Mouse (Mus musculus): ENCODE results near the gene Bach2. TPM values are rescaled to one million over a fixed set of nuclear protein-coding genes. Genes with fewer than 3 reads are reported as not detected.

Gene Bach2
- polyA plus RNA-seq, 1 experiment, result 2.3 TPM

DNA sequence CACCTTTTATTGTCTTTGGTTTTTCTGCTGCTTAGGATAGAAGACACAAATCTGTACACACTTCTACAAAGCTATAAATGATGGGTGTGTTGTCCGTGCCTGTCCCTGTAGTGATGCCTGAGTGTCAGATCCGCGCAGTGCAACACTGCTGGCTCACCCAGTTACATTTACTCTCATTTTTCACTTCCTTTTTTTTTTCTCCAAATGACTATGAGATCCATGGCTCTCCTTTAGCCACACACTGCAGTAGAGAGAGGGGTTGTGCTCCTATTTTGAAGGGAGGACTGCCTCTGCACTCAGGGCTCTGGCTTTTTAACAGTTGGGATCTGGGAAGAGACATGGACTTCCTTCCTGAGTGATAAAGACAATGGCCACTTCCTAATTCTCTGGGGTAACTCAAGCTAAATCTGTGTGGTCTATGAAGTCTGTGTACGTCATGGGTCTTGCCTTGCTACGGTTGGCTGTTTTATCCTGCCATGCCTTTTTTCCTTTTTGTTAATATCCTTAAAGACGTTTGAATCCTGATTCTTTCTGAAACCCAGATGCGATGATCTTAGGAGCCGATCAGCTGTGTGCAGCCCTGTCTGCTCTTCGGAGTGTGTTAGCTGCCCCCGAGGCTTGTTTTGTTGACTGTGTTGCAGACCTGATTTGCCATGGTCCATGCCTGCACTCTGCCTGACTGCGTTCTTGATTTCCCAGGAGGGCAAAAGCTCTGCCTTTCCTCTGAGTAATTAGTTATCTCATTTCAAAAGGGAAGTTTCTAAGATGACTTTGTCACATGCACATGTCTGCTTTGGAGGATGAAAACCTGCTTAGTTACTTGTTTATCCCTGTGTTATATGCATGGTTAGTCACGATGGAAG lies 120.2 kb downstream of the Bach2 start:
- no peak for DNase-seq (ENCODE audit: low spot score)

DNA sequence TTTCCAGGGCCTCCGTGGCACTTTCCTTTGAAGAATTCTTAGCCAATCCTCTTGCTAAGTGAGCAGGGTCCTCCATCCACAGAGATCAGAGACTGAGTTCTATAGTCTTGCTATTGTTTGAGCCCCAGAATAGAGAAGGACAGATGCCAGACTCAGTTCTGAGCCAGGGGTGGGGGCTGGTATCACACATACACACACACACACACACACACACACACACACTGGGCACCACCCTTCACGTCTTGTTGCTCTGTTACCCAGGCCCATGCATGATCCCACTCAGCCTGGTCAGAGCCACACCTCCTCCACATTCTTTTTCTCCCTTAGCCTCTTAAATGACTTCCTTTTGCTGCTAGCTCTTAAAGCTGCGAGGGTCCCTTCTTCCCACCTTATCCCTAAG lies 121.0 kb downstream of the Bach2 start:
- DNase-seq (ENCODE audit: low spot score), result no peak

DNA sequence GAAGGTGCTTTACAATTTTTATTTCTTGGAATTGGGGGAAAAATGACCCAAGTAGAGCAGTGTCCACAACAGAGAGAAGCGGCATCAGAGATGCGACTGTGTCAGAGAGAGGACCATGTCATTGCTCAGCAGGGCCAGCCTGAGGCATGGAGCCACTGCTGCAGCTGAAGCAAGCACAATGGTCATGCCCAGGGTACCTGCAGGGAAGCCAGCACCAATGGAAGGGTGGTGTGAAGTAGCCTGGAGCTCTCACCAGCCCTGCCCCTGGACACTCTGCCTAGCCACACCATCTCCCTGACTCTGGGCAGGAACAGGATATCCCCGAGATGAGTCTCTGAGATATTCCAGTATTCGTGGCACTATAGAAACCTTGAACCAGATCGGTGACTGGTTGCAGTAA lies 121.9 kb downstream of the Bach2 start:
- DNase-seq (ENCODE audit: low spot score), result no peak

DNA sequence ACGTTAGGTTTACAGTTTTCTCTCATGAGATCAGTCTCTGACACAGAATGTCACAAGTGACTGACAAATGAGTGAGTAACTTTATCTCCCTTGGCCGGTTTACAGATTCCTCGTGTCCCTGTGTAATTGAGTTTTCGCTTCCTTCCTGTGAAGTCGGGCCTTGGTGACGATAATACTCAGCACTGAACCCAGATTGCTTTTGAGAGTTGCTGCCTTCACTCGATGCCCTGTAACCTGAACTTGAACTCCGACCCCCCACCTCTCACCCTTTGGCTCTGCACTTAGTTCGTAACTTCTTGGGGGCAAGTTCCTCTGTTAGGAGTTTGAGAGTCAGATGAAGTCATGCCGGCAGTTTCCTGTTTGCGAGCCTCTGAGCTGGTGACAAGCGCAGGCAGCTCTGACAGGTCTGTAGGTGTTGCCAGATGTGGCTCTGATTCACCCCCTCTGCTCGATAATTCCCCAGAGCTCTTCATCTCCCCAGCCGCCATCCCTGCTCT lies 124.9 kb downstream of the Bach2 start:
- DNase-seq (ENCODE audit: low spot score), result no peak

DNA sequence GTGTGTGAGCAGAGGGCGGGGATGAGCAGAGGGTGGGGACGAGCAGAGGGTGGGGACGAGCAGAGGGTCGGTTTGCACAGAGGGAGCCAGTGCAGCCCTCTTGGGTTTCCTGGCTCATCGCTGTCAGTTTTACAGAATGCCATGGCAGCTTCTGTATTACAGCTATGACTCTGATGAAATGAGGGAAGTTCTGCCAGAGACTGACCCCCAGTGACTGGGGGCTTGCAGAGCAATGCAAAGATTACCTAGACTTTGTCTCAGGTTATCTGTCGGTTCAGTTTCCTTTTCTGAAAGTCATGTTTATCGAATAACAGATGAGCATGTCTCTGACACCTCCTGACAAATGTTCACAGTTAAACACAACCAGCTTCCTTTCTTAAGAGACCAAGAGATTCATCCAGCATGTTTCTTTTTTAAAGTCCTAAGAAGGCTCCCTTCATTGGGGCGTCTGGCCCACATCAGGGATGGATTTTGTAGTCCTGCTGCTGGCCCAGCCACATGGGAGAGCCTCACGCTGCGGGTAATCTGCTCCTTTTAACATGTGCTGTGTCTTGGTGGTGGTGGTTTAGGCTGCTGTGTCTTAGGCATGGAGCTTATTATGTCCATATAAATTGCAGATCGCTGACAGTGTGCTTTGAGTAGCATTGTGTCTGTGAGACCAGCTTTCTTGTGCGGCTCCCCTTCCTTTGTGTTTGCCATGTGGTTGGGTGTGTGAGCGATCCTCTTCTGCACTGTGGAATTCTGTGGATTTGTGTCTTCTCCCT lies 126.7 kb downstream of the Bach2 start:
- DNase-seq (ENCODE audit: low spot score), result no peak

DNA sequence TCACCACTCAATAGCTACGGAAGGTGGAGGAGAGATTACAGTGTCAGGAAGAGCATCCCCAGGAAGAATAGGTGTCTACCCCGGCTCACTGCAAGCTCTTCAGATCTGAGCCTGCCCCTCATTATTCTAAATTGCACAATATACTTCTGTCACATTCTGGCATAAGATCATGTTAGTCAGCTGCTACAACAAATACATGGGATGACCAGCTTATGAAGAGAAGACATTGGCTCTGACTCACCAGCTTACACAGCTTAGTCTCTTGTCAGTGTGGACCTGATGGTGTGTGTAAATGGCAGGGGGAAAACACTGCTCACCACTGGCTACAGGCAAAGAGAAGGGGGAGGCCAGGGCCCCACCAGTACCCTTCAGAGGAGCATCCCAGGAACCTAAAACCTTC lies 127.6 kb downstream of the Bach2 start:
- DNase-seq (ENCODE audit: low spot score), result no peak

DNA sequence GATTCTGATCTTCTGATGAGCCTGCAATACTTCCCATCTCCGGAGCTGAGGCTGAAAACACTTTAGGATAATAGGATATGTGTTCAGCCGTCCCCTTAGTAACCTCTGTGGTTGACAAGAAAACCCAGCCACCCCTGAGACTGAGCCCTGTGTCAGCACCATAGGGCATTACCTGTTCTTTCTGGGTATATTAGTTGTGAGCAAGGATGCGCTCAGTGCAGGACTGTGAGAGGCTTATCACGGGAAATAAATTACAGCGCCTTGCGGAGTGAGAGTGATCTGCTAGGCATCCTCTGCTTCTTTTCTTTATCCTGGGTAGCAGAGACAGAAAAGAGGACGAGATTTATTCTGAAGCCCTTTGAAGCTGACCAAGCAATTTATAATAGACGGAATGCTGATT lies 129.7 kb downstream of the Bach2 start:
- no peak for DNase-seq (ENCODE audit: low spot score)

DNA sequence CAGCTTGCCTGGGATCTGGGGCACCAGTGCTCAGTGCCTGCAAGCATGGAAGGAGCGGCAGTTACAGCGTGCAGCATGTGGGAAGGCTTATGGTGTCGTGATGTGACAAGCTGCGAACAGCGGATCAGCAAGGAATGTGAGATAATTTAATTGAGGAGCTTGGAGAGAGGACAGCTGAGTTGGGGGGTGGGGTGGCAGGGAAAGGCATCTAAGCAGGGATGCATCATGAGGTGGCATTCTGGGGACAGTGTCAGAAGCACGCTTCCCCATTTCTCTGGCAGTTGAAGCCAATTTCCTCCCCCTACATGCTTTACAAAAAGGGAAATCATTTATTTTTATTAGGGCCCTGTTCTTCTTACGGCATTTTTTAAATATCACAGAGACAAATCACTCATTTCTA lies 134.5 kb downstream of the Bach2 start:
- no peak for DNase-seq (ENCODE audit: low spot score)

DNA sequence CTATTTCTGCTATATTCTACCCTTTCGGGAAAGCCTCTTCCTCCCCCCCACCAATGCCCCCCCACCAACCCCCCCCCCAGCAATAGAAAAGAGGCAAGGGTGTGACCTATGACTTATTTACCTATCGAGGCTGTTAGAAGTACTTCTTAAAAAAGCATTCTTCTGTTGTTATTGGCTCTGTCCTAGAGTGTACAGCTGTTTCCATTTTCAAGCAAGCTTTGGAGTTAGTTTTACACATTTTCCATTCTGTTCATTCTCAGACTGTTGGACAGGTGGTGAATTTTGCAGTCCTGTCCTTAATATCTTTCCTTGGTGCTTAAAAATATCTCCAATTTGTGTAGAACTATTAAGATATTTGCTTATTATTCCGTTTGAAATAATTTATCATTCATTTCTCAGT lies 134.9 kb downstream of the Bach2 start:
- no peak for DNase-seq (ENCODE audit: low spot score)

DNA sequence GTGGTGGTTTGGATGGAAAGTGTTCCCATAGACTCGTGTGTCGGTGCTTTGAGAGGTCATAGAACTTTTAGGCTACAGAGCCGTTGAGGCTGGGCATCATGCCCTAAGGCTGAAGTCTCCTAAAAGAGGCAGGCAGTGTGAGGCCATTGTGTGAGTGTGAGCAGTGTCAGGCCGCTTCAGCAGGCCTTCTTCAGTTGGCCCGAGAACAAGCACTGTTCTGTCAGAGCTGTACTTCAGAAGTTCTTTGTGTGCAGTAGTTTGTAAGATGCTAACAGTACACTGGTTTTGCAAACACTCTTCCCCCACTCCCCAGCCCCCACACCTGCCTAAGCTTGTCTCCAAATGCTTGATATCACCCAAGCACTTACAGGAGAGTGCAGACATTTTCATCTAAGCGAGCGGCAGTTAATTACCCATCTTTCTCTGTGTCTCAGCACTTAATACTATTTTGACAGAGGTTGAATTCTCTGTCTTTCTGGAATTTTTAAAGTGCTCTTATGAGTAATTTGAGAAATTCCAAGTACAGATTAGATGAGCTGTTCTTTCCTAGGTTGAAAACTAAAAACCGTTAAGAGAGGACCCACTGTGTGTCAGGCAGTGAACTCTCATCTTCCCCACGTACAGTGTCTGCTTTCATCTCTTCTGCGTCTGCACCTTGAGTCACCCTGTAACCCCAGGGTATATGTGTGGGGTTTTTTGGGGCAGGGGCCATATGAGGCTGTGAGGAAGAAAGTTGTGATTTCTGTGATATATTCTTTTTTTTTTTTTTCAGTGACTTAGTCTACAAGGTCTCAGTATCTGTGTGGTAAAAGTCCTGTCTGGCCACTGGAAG lies 136.4 kb downstream of the Bach2 start:
- DNase-seq (ENCODE audit: low spot score), result no peak

DNA sequence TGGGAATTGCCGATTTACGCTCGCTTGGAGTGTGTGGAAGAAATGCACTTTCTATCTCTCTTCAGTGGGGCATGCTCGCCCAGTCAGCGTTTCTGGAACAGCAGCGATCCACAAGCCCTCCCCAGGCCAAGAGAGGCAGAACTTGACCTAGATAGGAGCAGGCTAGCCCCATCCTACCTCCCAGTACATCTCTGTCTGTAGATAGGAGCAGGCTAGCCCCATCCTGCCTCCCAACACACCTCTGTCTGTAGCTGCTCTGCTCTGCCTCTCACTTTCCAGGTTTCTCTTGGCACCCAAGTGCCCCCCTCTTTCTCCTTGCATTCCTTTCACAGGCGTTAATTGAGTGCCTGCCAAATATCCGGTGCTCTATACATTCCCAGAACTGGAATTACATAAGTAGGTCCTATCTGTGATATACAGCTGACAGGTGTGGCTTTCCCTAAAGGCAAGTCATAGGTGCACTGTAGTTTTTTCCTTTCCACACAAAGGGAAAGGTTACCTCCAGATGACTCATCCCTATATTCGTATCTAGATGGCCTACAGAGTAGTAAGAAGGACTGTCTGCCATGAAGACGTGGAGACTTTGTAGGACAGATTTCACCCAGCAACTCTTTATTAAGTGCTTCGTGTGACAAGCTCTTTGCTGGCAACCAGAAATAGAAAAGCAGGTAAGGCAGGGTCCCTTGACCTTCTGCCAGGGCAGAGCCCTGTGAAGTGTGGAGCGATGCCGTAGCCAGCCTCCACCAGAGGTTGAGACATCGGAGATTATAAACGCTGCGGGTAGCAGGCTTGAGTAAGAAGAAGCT lies 137.3 kb downstream of the Bach2 start:
- no peak for DNase-seq (ENCODE audit: low spot score)

DNA sequence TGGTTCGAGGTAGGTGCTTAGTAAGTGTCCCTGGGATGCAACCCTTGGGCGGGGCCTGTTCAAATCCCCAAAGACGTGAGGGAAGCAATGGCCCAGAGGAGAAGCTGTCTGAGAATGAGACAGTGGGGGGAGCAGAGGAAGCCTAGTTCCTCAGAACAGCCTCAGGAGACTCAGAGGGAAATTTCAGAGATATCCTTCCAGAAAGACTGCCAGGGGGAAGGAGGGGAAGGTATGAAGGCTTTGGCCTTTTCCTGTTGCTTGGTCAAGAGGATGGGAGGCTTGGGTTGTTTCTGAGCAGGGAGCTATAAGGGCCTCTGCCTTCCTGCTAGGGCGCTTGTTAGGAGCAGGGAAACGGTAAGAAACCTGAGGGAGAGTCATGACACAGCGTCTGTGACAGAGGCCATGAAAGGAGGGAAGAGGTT lies 137.9 kb downstream of the Bach2 start:
- no peak for DNase-seq (ENCODE audit: low spot score)

DNA sequence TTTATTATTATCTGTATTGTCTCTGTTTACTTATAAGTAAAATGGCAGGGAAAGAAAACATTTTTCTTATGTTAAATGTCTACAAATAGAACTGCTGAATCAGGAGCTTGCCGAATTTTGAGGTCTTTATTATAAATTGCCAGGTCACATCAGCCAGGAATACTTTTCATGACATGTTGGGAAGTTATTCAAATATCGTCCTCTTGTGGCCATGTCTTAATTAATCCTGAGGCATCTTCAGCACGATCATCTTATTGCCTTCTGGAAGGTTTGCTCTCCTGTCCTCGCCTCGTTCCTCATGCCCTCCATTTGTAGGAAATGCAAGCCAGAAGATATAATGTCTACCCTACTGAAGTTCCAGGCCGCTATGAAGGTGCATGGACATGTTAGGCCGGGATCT lies 140.5 kb downstream of the Bach2 start:
- DNase-seq (ENCODE audit: low spot score), result no peak

DNA sequence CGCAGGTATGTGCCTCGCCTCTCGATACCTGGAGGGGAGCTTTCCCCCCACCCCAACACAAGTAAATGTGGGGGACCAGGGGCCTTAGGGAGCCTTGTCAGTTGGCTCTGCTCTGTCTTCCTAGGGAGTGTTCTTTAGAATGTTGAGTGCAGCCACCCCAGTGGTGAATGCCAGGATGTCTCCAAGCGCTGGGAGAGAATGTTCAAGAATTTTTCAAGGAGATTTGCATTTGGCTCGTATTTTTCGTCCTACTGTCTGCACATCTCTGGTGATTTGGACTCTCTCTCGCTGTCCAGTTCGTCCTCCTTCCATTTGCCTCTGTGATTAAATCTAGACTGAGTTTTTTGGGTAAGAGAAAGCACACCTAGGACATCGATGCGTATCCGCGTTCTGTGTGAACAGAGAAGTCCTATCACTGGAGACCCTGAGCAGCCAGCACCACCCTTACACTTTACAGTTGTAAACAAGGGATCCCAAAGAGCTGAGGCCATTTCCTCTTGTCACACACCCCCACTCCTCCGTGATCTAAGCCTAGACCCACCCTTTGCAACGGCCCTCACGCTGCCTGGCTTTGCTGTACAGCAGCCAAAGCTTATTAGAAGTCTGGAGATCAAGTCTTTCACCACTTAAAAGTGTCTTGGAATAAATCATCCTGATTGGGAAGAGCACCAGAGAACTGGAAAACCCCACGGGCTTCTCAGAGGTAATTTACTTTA lies 143.2 kb downstream of the Bach2 start:
- no peak for DNase-seq (ENCODE audit: low spot score)

DNA sequence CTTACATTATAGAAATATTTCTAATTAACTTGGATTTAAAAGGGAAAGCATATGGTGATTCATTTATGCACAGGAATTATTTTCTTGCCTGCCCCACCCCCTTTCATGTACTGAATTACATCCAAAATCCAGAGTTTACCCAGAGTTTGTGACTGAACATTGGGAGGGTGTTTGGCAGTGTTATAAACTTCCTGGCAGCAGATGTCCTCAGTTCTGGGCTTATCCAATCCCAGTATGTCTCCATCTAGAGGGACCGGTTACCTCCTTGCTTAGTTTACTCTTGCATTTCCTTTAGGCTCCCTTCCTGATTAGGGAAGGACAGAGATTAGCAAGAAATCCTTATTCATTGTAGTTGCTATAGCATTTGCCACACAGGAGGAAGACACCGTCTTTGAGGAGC lies 146.5 kb downstream of the Bach2 start:
- DNase-seq (ENCODE audit: low spot score), result no peak

DNA sequence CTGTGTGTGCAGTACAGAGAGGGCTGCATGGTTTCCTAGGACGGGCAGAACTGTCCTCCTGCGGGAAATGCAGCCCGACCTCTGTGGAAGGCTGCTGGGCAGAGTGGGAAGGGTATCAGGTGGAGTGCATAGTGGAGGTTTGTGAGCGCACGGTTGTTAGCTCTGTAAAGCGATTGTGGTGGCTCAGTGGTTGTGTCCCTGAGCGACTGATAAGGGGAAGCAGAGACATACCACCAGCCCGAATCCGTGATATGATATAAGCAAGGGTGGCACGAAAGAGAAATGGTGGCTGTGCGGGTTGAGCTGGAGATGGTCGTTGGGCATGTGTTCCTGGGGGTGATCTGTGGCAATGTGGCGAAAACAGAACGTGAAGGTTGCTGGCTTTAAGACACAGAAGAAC lies 147.0 kb downstream of the Bach2 start:
- DNase-seq (ENCODE audit: low spot score), result no peak

DNA sequence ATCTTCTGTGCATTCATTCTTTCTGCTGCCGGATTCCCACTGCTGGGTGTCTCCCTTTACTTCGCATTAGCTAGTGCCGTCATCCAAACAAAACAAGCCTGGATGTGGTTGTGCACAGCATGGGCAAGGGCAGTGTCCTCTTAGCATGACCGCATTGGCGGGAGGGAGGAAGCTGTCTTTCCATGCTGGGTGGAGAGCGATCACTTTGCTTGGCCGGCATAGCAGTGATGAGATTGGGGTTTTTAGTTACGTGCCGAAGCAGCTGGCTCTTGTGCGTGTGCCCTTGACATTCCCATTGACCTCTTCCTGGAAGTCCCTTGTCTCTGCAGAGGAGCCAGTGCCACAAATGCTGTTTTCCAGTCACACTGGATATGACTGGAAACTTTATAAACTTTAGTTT lies 147.7 kb downstream of the Bach2 start:
- no peak for DNase-seq (ENCODE audit: low spot score)

DNA sequence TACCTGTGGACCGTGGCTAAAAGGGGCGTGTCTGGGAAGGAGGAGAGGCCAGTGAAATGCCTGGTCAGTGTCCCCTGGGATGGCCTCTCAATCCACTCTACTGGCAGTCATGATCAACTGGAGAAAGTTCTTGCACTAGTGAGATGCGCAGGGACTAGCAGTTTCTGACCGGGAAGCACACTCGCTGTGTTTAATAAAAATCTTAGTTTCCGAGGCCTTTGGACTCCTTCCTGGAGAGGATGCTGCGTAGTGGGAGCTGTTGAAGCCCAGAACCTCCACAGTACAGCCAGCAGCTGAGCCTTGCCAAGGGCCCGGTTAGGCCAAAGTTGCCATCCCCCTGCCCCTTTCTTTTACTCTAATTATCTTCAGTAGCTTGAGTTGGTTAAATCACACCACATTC lies 148.3 kb downstream of the Bach2 start:
- DNase-seq (ENCODE audit: low spot score), result no peak

DNA sequence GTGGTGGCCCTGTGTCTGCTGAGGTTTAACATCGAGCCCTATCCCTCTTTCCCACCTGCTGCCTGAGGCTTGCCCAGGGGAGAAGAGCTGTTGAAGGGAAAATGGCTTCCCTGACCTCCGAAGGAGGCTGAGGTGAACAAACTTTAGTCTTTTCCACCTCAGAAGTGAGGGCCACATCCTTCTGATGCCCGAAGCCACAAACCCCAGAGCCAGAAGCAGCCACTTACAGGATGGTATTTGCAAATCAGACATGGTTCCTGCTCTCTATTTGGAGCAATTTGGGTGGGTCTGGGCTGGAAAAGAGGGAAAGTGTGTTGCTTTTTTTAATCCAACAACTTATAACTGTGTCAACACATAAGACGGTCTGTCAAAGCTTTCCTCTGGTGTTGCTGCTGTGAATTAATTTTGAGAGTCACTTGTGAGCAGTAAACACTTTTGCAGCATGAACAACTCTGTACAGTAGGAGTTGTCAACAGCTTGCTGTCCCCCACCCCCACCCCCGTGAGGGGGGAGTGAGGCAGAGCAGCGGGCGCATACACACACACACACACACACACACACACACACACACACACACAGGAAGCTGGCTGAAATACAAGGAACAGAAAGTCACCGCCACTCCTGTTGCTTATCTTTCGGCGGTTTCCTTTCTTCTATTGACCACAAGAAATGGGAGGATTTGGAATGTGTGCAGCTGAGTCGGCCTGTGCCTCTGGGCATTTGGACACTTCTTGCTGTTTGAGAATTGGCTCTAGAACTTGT lies 149.1 kb downstream of the Bach2 start:
- DNase-seq (ENCODE audit: low spot score), result no peak

DNA sequence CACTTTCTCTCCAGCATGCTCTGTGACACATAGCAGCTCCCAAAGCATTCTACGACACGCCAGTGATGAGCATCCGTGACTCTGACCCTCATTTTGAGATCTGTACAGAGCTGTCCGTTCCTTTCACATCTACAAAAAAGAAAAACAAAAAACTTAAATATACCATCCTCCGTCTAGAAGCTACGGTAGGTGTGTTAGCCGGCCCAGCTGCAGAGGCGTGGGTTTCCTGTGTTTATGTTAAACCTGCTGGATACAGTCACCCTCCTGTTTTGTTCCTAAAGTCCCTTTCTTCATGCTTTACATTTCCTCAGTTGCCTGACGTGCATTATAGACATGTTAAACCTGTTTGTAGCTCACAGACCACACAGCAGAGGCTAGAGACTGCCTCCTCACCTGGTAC lies 150.0 kb downstream of the Bach2 start:
- DNase-seq (ENCODE audit: low spot score), result no peak
